Mouse (Mus musculus): ENCODE measurements around the gene Slit3. TPM values are rescaled to one million over a fixed set of nuclear protein-coding genes. Genes with fewer than 3 reads are reported as not detected.
A peak's percentile ranks its signal among the peaks of the same experiment; 100 is the strongest.

Gene Slit3
- polyA plus RNA-seq, 1 experiment from 2014 or later = 21.9 TPM

GRCm38 (mm10) chr11:35264749-35265148, 143.7 kb downstream of the Slit3 start:
- DNase-seq (ENCODE audit: low spot score) = no peak
- WGBS = 96% methylated on average over 3 of the region's 3 CpGs
- H3K4me3 ChIP-seq = no peak overlapping the region
- H3K27me3 ChIP-seq (ENCODE audit: low read depth, poor library complexity, severe bottlenecking) = no peaks in the 10 kb centered on the region
- H3K27ac ChIP-seq = no peak overlapping the region
- H3K4me1 ChIP-seq = peaks cover 15% of the 10 kb centered on the region
- H3K9me3 ChIP-seq (replicated peaks) = no peaks in the 10 kb centered on the region
- no peaks in the 10 kb centered on the region; the same call in 1 of the 2 replicates for H3K36me3 ChIP-seq

- no peaks in the 10 kb centered on the region for H3K27me3 ChIP-seq (ENCODE audit: low read depth, poor library complexity, severe bottlenecking)
- DNase-seq (ENCODE audit: low spot score) = no peak
- 85% methylated on average over 9 of the region's 9 CpGs for WGBS
- no peaks in the 10 kb centered on the region for H3K36me3 ChIP-seq
- peaks cover 72% of the 10 kb centered on the region for H3K4me1 ChIP-seq
- H3K27ac ChIP-seq = peak overlapping the region; percentile 64
- no peak overlapping the region for H3K4me3 ChIP-seq
- no peaks in the 10 kb centered on the region for H3K9me3 ChIP-seq (replicated peaks)
Measured at GRCm38 (mm10) chr11:35270396-35270795, 149.4 kb downstream of the Slit3 start.

- no peak overlapping the region for H3K4me3 ChIP-seq
- peaks cover 99% of the 10 kb centered on the region for H3K4me1 ChIP-seq
- no peaks in the 10 kb centered on the region for H3K9me3 ChIP-seq (replicated peaks)
- 13% methylated on average over 10 of the region's 10 CpGs for WGBS
- no peaks in the 10 kb centered on the region for H3K36me3 ChIP-seq
- DNase-seq (ENCODE audit: low spot score) = peak; percentile 57
- H3K27me3 ChIP-seq (ENCODE audit: low read depth, poor library complexity, severe bottlenecking) = no peaks in the 10 kb centered on the region
- H3K27ac ChIP-seq = peak overlapping the region; percentile 77
Measured at GRCm38 (mm10) chr11:35273416-35273815, 152.4 kb downstream of the Slit3 start.

- Histone ChIP-seq H3K27ac (peak overlapping the region; percentile 77), H3K27me3 (ENCODE audit: low read depth, poor library complexity, severe bottlenecking) (no peaks in the 10 kb centered on the region), H3K9me3 (replicated peaks) (no peaks in the 10 kb centered on the region), H3K4me1 (peaks cover 100% of the 10 kb centered on the region), H3K4me3 (no peak overlapping the region), H3K36me3 (no peaks in the 10 kb centered on the region)
- 92% methylated on average over 3 of the region's 3 CpGs for WGBS
- no peak for DNase-seq (ENCODE audit: low spot score)
Measured at GRCm38 (mm10) chr11:35274036-35274435, 153.0 kb downstream of the Slit3 start.

- no peak overlapping the region for H3K4me3 ChIP-seq
- peaks cover 97% of the 10 kb centered on the region for H3K4me1 ChIP-seq
- H3K27me3 ChIP-seq (ENCODE audit: low read depth, poor library complexity, severe bottlenecking) = no peaks in the 10 kb centered on the region
- no peak for DNase-seq (ENCODE audit: low spot score)
- peak overlapping the region; percentile 66 for H3K27ac ChIP-seq
- peaks cover 6% of the 10 kb centered on the region; the same call in 1 of the 2 replicates for H3K36me3 ChIP-seq
- WGBS = 88% methylated on average over 7 of the region's 7 CpGs
- H3K9me3 ChIP-seq (replicated peaks) = no peaks in the 10 kb centered on the region
Measured at GRCm38 (mm10) chr11:35275300-35275699, 154.3 kb downstream of the Slit3 start.

GRCm38 (mm10) chr11:35276001-35276400, 155.0 kb downstream of the Slit3 start:
- WGBS = 39% methylated on average over 11 of the region's 11 CpGs
- Histone ChIP-seq H3K4me3 (no peak overlapping the region), H3K4me1 (peaks cover 93% of the 10 kb centered on the region), H3K27ac (peak overlapping the region; percentile 66), H3K27me3 (ENCODE audit: low read depth, poor library complexity, severe bottlenecking) (no peaks in the 10 kb centered on the region), H3K36me3 (peaks cover 6% of the 10 kb centered on the region; the same call in 1 of the 2 replicates), H3K9me3 (replicated peaks) (no peaks in the 10 kb centered on the region)
- no peak for DNase-seq (ENCODE audit: low spot score)

- H3K4me1 ChIP-seq = peaks cover 89% of the 10 kb centered on the region
- no peaks in the 10 kb centered on the region for H3K9me3 ChIP-seq (replicated peaks)
- H3K36me3 ChIP-seq = peaks cover 6% of the 10 kb centered on the region; the same call in 1 of the 2 replicates
- no peak for DNase-seq (ENCODE audit: low spot score)
- WGBS = 39% methylated on average over 16 of the region's 16 CpGs
- no peaks in the 10 kb centered on the region for H3K27me3 ChIP-seq (ENCODE audit: low read depth, poor library complexity, severe bottlenecking)
- H3K4me3 ChIP-seq = no peak overlapping the region
- H3K27ac ChIP-seq = peak overlapping the region; percentile 66
Measured at GRCm38 (mm10) chr11:35278128-35278769, 157.2 kb downstream of the Slit3 start.

- H3K36me3 ChIP-seq = peaks cover 6% of the 10 kb centered on the region; the same call in 1 of the 2 replicates
- H3K27me3 ChIP-seq (ENCODE audit: low read depth, poor library complexity, severe bottlenecking) = no peaks in the 10 kb centered on the region
- DNase-seq (ENCODE audit: low spot score) = no peak
- H3K4me3 ChIP-seq = no peak overlapping the region
- WGBS = 83% methylated on average over 6 of the region's 6 CpGs
- H3K27ac ChIP-seq = no peak overlapping the region
- H3K4me1 ChIP-seq = peaks cover 73% of the 10 kb centered on the region
- H3K9me3 ChIP-seq (replicated peaks) = no peaks in the 10 kb centered on the region
Measured at GRCm38 (mm10) chr11:35280826-35281225, 159.8 kb downstream of the Slit3 start.

GRCm38 (mm10) chr11:35282001-35282632, 161.1 kb downstream of the Slit3 start:
- no peak for DNase-seq (ENCODE audit: low spot score)
- H3K27ac ChIP-seq = peak overlapping the region; percentile 83; the same call in 1 of the 2 replicates
- H3K4me3 ChIP-seq = no peak overlapping the region
- no peaks in the 10 kb centered on the region for H3K27me3 ChIP-seq (ENCODE audit: low read depth, poor library complexity, severe bottlenecking)
- 84% methylated on average over 5 of the region's 5 CpGs for WGBS
- peaks cover 60% of the 10 kb centered on the region for H3K4me1 ChIP-seq
- no peaks in the 10 kb centered on the region for H3K9me3 ChIP-seq (replicated peaks)
- H3K36me3 ChIP-seq = peaks cover 9% of the 10 kb centered on the region

GRCm38 (mm10) chr11:35282825-35283571, 162.0 kb downstream of the Slit3 start:
- H3K4me3 ChIP-seq = peak overlapping the region; percentile 13; the same call in 1 of the 2 replicates
- no peaks in the 10 kb centered on the region for H3K9me3 ChIP-seq (replicated peaks)
- H3K27ac ChIP-seq = peak overlapping the region; percentile 83
- H3K36me3 ChIP-seq = peaks cover 14% of the 10 kb centered on the region
- 22% methylated on average over 12 of the region's 12 CpGs for WGBS
- peaks cover 51% of the 10 kb centered on the region for H3K4me1 ChIP-seq
- DNase-seq (ENCODE audit: low spot score) = peak; percentile 50
- no peaks in the 10 kb centered on the region for H3K27me3 ChIP-seq (ENCODE audit: low read depth, poor library complexity, severe bottlenecking)

- Histone ChIP-seq H3K27me3 (ENCODE audit: low read depth, poor library complexity, severe bottlenecking) (no peaks in the 10 kb centered on the region), H3K27ac (0 out of 2 replicates have a peak overlapping the region, but pooled peaks have one; percentile 83), H3K4me1 (peaks cover 51% of the 10 kb centered on the region), H3K9me3 (replicated peaks) (no peaks in the 10 kb centered on the region), H3K4me3 (no peak overlapping the region), H3K36me3 (peaks cover 14% of the 10 kb centered on the region)
- WGBS = 92% methylated on average over 3 of the region's 3 CpGs
- no peak for DNase-seq (ENCODE audit: low spot score)
Measured at GRCm38 (mm10) chr11:35283767-35284166, 162.7 kb downstream of the Slit3 start.

GRCm38 (mm10) chr11:35286578-35287390, 165.8 kb downstream of the Slit3 start:
- Histone ChIP-seq H3K27ac (no peak overlapping the region), H3K4me1 (peaks cover 42% of the 10 kb centered on the region), H3K9me3 (replicated peaks) (no peaks in the 10 kb centered on the region), H3K4me3 (no peak overlapping the region), H3K36me3 (peaks cover 11% of the 10 kb centered on the region), H3K27me3 (ENCODE audit: low read depth, poor library complexity, severe bottlenecking) (no peaks in the 10 kb centered on the region)
- DNase-seq (ENCODE audit: low spot score) = no peak
- WGBS = 86% methylated on average over 13 of the region's 13 CpGs
